Mouse (Mus musculus) midbrain, embryonic 13.5 days (tissue): ENCODE results near the gene Aunip. TPM values are rescaled to one million over a fixed set of nuclear protein-coding genes. Genes with fewer than 3 reads are reported as not detected.

Experiments used
- ATAC-seq: fragments of 200-750 bp; cut with Nextera tagmentation; 2 replicates; pipeline ENCODE4 v1.8.0; 2017; ENCODE audit warnings: mild to moderate bottlenecking, moderate TSS enrichment, moderate library complexity
- H3K27ac ChIP-seq: fragments of 300-500 bp; sonication (generic); 2 replicates; pipeline ENCODE4 v1.5.1; 2015; ENCODE audit warnings: inconsistent platforms, mild to moderate bottlenecking, moderate library complexity
- H3K27me3 ChIP-seq: fragments of 300-500 bp; sonication (generic); 2 replicates; pipeline ENCODE4 v1.6.1; 2015; ENCODE audit warnings: mild to moderate bottlenecking, inconsistent platforms
- H3K36me3 ChIP-seq: fragments of 300-500 bp; sonication (generic); 2 replicates; pipeline ENCODE4 v1.6.1; 2015; ENCODE audit warnings: mild to moderate bottlenecking, inconsistent platforms
- H3K4me1 ChIP-seq: fragments of 300-500 bp; sonication (generic); replicated peaks from 2 replicates; pipeline ENCODE4 v1.6.1; 2015; ENCODE audit warnings: inconsistent platforms
- H3K4me2 ChIP-seq: fragments of 300-500 bp; sonication (generic); replicated peaks from 2 replicates; pipeline ENCODE4 v1.6.1; 2015; ENCODE audit warnings: moderate library complexity, mild to moderate bottlenecking, inconsistent platforms
- H3K4me3 ChIP-seq: fragments of 300-500 bp; sonication (generic); replicated peaks from 2 replicates; pipeline ENCODE4 v1.5.1; 2015; ENCODE audit warnings: mild to moderate bottlenecking, inconsistent platforms
- H3K9ac ChIP-seq: fragments of 300-500 bp; sonication (generic); replicated peaks from 2 replicates; pipeline ENCODE4 v1.6.1; 2015; ENCODE audit warnings: mild to moderate bottlenecking, inconsistent platforms
- H3K9me3 ChIP-seq: fragments of 300-500 bp; sonication (generic); 2 replicates; pipeline ENCODE4 v1.6.1; 2016; ENCODE audit warnings: mild to moderate bottlenecking, inconsistent platforms
- WGBS: fragments of 180-500 bp; shearing (Covaris S2); methylation state at CpG from one replicate; pipeline ENCODE4 v1.1.7; 2015; 5-methylcytosine and 5-hydroxymethylcytosine counted together
- polyA plus RNA-seq: library from polyadenylated mRNA; unstranded; fragments of >200 nt; fragmentation: Nextera tagmentation; extraction: Ambion mirVana; gene quantifications from 2 replicates; pipeline ENCODE4 v1.2.1, GENCODE M21; 2015

Aunip gene
- polyA plus RNA-seq: 3.9 and 4.4 TPM in 2 replicates

DNA sequence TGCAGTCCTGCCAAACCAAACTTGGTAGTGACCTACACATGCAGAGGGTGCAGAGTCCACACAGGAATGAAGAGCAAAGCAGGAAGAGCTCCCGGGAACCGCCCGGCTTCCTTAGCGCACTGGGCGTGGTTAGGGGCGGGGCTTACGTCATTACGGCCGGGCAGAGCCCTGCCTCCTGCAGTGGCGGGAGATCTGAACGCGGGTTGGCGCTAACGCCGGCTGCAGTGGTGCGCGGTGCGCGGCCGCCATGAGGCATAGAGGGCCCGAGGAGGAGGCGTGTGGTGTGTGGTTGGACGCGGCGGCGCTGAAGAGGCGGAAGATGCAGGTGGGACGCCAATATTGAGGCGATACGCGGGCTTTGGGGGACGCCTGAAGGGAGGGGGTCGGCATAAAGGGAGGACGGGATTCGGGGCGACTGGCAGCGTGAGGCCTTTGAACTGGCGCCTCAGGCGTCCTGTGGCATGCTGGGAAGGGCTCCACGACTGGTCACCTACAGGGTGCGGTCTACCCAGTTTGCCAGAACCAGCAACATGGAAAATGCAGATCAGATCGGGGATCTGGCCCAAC is at the start of gene Aunip:
Aunip (plus strand) TSS at position 155 of the 567 bp plus-strand sequence.
- ATAC-seq: peak; percentile 96
- under 1% methylated on average over 40 of the region's 42 CpGs for WGBS
- no peaks in the 10 kb centered on the region for H3K9me3 ChIP-seq
- no peaks in the 10 kb centered on the region for H3K27me3 ChIP-seq
- H3K27ac ChIP-seq: no peak within 1 kb of the TSS
- peaks cover 12% of the 10 kb centered on the region for H3K36me3 ChIP-seq
- H3K4me2 ChIP-seq: peak within 1 kb of the TSS; percentile 83
- peak within 1 kb of the TSS; percentile 51 for H3K4me3 ChIP-seq
- H3K4me1 ChIP-seq: peaks cover 16% of the 10 kb centered on the region
- H3K9ac ChIP-seq: peak within 1 kb of the TSS; percentile 57

DNA sequence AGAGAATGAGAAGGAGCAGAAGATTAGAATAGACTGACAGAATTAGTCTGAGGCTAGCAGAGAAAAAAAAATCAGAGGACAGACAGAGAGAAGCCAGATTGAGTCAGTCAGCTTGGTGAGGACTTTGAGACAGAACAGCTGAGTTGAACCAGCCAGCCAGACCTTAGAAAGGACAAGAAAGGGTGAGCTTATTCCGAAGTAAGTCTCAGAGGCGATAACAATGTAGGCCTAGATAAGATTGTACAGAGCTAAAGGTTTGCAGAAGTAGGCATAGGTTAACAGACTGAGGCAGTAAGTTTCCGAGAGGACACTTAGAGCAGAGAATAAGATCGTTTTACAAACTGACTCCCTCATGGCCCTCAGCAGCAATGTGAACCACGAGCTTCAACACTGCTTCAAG is 49.5 kb upstream of the Aunip start:
- 89% methylated on average over 5 of the region's 5 CpGs for WGBS
- Histone ChIP-seq H3K9me3 (no peaks in the 10 kb centered on the region), H3K9ac (no peak overlapping the region), H3K36me3 (no peaks in the 10 kb centered on the region), H3K27me3 (no peaks in the 10 kb centered on the region), H3K4me1 (peaks cover 20% of the 10 kb centered on the region), H3K27ac (no peak overlapping the region), H3K4me2 (no peak overlapping the region), H3K4me3 (no peak overlapping the region)
- ATAC-seq: no peak

- no peak for ATAC-seq
- WGBS: 20% methylated on average over 12 of the region's 12 CpGs
- H3K4me3 ChIP-seq: peak overlapping the region; percentile 16
- H3K27me3 ChIP-seq: no peaks in the 10 kb centered on the region
- H3K4me2 ChIP-seq: peak overlapping the region; percentile 85
- peaks cover 2% of the 10 kb centered on the region for H3K36me3 ChIP-seq
- H3K27ac ChIP-seq: peak overlapping the region; percentile 99
- H3K9ac ChIP-seq: peak overlapping the region; percentile 52
- H3K9me3 ChIP-seq: no peaks in the 10 kb centered on the region
- peaks cover 35% of the 10 kb centered on the region for H3K4me1 ChIP-seq
Measured at GRCm38 (mm10) chr4:134465789-134466188, 45.0 kb upstream of the Aunip start.

GRCm38 (mm10) chr4:134466381-134467262 is 44.2 kb upstream of the Aunip start:
- WGBS: 45% methylated on average over 11 of the region's 11 CpGs
- peak overlapping the region; percentile 85 for H3K4me2 ChIP-seq
- H3K9me3 ChIP-seq: no peaks in the 10 kb centered on the region
- peaks cover 9% of the 10 kb centered on the region for H3K36me3 ChIP-seq
- ATAC-seq: no peak
- peak overlapping the region; percentile 93 for H3K9ac ChIP-seq
- peaks cover 43% of the 10 kb centered on the region for H3K4me1 ChIP-seq
- H3K27me3 ChIP-seq: no peaks in the 10 kb centered on the region
- peak overlapping the region; percentile 99 for H3K27ac ChIP-seq
- H3K4me3 ChIP-seq: peak overlapping the region; percentile 63

DNA sequence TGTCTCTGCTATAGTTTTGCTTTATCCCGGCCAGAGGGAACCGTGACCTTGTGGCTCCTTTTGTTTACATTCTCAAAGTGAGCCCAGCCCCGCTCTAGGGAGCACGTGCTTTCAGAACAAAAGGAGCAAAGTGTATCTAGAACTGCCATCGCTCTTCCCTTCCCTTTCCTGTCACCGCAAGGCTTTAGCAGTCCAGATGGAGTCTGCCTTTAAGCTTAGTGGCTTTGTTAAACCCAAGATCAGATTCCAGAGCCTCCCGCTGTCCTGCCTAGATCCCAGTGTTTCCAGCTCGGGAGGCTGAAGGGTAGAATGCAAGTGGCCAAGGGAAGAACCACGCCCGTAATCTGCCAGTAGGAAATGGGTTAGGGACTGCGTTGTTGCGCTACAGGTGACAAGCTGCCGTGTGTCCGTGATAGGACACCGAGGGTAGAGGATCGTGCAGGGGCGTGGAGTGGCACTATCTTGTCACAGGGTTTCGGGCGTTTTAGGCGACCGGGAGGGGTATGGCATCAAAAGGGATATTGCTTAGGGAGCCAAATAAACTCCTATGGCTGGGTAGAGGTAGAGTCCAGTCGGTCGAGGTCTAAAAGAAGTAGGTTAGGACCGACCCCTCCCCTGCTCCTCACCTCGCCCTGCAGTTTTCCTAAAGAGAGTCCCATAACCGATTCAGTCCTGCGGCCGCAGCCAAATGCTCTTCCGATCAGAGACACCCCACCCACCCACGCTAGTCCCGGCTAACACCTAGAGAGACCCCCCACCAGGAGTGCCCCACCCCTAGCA is 43.2 kb upstream of the Aunip start:
- under 1% methylated on average over 31 of the region's 31 CpGs for WGBS
- H3K27ac ChIP-seq: peak overlapping the region; percentile 99

GRCm38 (mm10) chr4:134468215-134468575 is 42.6 kb upstream of the Aunip start, which contains the start of gene Stmn1:
Gene Stmn1, plus strand, starts transcription at chr4:134468320.
- Histone ChIP-seq H3K27me3 (no peaks in the 10 kb centered on the region), H3K27ac (peak within 1 kb of the TSS; percentile 99), H3K9ac (peak within 1 kb of the TSS; percentile 93), H3K36me3 (peaks cover 24% of the 10 kb centered on the region), H3K4me3 (peak within 1 kb of the TSS; percentile 63), H3K4me2 (peak within 1 kb of the TSS; percentile 85), H3K4me1 (peaks cover 58% of the 10 kb centered on the region), H3K9me3 (no peaks in the 10 kb centered on the region)
- peak; percentile 94 for ATAC-seq
- 0% methylated on average over 31 of the region's 31 CpGs for WGBS

More for the DNA sequence above, 43.2 kb upstream of the Aunip start:
- Histone ChIP-seq H3K4me3 (peak overlapping the region; percentile 63), H3K27me3 (no peaks in the 10 kb centered on the region), H3K9me3 (no peaks in the 10 kb centered on the region), H3K4me1 (peaks cover 52% of the 10 kb centered on the region), H3K4me2 (peak overlapping the region; percentile 85), H3K36me3 (peaks cover 18% of the 10 kb centered on the region), H3K9ac (peak overlapping the region; percentile 93)
- ATAC-seq: peak; percentile 37

GRCm38 (mm10) chr4:134468578-134469266 is 42.1 kb upstream of the Aunip start:
- Histone ChIP-seq H3K36me3 (peaks cover 25% of the 10 kb centered on the region), H3K27ac (peak overlapping the region; percentile 99), H3K27me3 (no peaks in the 10 kb centered on the region), H3K4me1 (peaks cover 59% of the 10 kb centered on the region), H3K9ac (peak overlapping the region; percentile 93), H3K4me2 (peak overlapping the region; percentile 85), H3K9me3 (no peaks in the 10 kb centered on the region), H3K4me3 (peak overlapping the region; percentile 63)
- ATAC-seq: peak; percentile 81
- WGBS: under 1% methylated on average over 64 of the region's 68 CpGs

DNA sequence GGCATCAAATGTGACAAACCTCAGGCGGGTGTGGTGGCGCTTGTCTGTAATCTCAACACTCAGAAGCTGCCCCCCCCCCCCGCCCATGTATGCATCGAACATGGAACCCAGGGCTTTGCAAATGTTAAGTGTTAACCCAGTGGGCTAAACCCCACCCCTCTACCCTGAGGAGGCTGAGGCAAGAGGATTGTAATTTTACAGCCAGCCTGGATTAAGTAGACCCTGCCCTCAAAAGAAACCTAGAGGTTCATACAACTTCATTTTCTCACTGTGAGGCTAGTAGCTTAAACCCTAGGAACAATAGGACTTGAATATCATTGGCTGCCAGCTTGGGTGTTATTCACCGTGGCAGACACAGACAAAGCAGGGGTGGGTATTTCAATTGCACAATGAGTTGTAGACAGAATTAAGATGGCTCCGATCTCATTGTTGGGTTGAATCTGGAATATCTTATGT is 41.4 kb upstream of the Aunip start:
- H3K27me3 ChIP-seq: no peaks in the 10 kb centered on the region
- peaks cover 31% of the 10 kb centered on the region for H3K36me3 ChIP-seq
- H3K9me3 ChIP-seq: no peaks in the 10 kb centered on the region
- peak overlapping the region; percentile 93 for H3K9ac ChIP-seq
- peak overlapping the region; percentile 63 for H3K4me3 ChIP-seq
- H3K4me2 ChIP-seq: peak overlapping the region; percentile 85
- WGBS: 4% methylated on average over 6 of the region's 6 CpGs
- H3K4me1 ChIP-seq: peaks cover 65% of the 10 kb centered on the region
- peak; percentile 36 for ATAC-seq
- peak overlapping the region; percentile 99 for H3K27ac ChIP-seq

- H3K9me3 ChIP-seq: no peaks in the 10 kb centered on the region
Measured at GRCm38 (mm10) chr4:134469985-134470384, 40.8 kb upstream of the Aunip start.

DNA sequence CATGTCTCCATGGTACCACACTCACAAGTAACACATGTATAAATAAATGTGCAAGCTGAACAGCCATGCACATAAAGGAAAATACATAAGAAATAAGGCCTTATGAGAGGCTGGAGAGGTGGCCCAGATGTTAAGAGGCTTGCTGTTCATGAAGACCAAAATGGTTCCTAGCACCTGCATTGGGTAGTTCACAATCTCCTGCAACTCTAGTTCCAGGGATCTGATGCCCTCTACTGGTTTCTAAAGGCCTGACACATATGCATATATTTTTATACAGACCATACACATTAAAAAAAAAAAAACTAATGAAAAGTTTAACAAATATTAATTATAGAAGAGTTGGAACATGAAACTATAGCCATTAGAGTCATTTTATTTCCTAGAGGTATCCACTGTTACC is 39.3 kb upstream of the Aunip start:
- Histone ChIP-seq H3K27ac (peak overlapping the region; percentile 82), H3K4me2 (peak overlapping the region; percentile 85), H3K27me3 (no peaks in the 10 kb centered on the region), H3K4me3 (peak overlapping the region; percentile 63), H3K9me3 (no peaks in the 10 kb centered on the region), H3K9ac (peak overlapping the region; percentile 93), H3K4me1 (peaks cover 52% of the 10 kb centered on the region), H3K36me3 (peaks cover 52% of the 10 kb centered on the region)
- ATAC-seq: no peak

More at GRCm38 (mm10) chr4:134469985-134470384, 40.8 kb upstream of the Aunip start:
- H3K4me2 ChIP-seq: peak overlapping the region; percentile 85
- peak overlapping the region; percentile 99 for H3K27ac ChIP-seq
- H3K27me3 ChIP-seq: no peaks in the 10 kb centered on the region
- H3K36me3 ChIP-seq: peaks cover 38% of the 10 kb centered on the region
- H3K4me1 ChIP-seq: peaks cover 65% of the 10 kb centered on the region
- peak overlapping the region; percentile 93 for H3K9ac ChIP-seq
- ATAC-seq: no peak
- H3K4me3 ChIP-seq: peak overlapping the region; percentile 63
- 27% methylated on average over 3 of the region's 3 CpGs for WGBS

- peak overlapping the region; percentile 76 for H3K27ac ChIP-seq
- peak overlapping the region; percentile 2 for H3K4me2 ChIP-seq
- H3K27me3 ChIP-seq: no peaks in the 10 kb centered on the region
- peaks cover 63% of the 10 kb centered on the region for H3K36me3 ChIP-seq
- H3K9ac ChIP-seq: peak overlapping the region; percentile 42; the same call in 1 of the 2 replicates
- 62% methylated on average over 4 of the region's 4 CpGs for WGBS
- peaks cover 51% of the 10 kb centered on the region for H3K4me1 ChIP-seq
- ATAC-seq: no peak
- no peaks in the 10 kb centered on the region for H3K9me3 ChIP-seq
- H3K4me3 ChIP-seq: no peak overlapping the region
Measured at GRCm38 (mm10) chr4:134473764-134474163, 37.0 kb upstream of the Aunip start.
